Mouse (Mus musculus) retina, adult 2 months (tissue): Measurements from ENCODE around the gene Auts2.
A peak's percentile ranks its signal among the peaks of the same experiment; 100 is the strongest.

Experiments used
- DNase-seq: peaks from one replicate; pipeline ENCODE4 v3.0.0-alpha.2; 2012; ENCODE audit warnings: low read depth, low spot score

Auts2 gene

GRCm38 (mm10) chr5:131919983-131920777 lies 623.0 kb downstream of the Auts2 start:
- DNase-seq, result no peak

GRCm38 (mm10) chr5:131916791-131917403 lies 626.2 kb downstream of the Auts2 start:
- DNase-seq, result no peak

- no peak for DNase-seq
Observed at GRCm38 (mm10) chr5:131913562-131913961, 629.6 kb downstream of the Auts2 start.

GRCm38 (mm10) chr5:131912983-131913382 lies 630.2 kb downstream of the Auts2 start:
- no peak for DNase-seq

- DNase-seq, result no peak
Observed at GRCm38 (mm10) chr5:131906313-131906712, 636.8 kb downstream of the Auts2 start.

GRCm38 (mm10) chr5:131904478-131904877 lies 638.7 kb downstream of the Auts2 start:
- DNase-seq, result no peak

- no peak for DNase-seq
Observed at GRCm38 (mm10) chr5:131898048-131898638, 645.0 kb downstream of the Auts2 start.

GRCm38 (mm10) chr5:131886636-131887035 lies 656.5 kb downstream of the Auts2 start:
- DNase-seq, result no peak

- DNase-seq, result no peak
Observed at GRCm38 (mm10) chr5:131876569-131876968, 666.6 kb downstream of the Auts2 start.

GRCm38 (mm10) chr5:131875976-131876375 lies 667.2 kb downstream of the Auts2 start:
- no peak for DNase-seq

GRCm38 (mm10) chr5:131873116-131873515 lies 670.0 kb downstream of the Auts2 start:
- DNase-seq, result no peak

- DNase-seq, result no peak
Observed at GRCm38 (mm10) chr5:131869711-131870499, 673.2 kb downstream of the Auts2 start.

- DNase-seq, result no peak
Observed at GRCm38 (mm10) chr5:131865200-131865599, 677.9 kb downstream of the Auts2 start.

GRCm38 (mm10) chr5:131857976-131858375 lies 685.2 kb downstream of the Auts2 start:
- no peak for DNase-seq

GRCm38 (mm10) chr5:131855358-131855757 lies 687.8 kb downstream of the Auts2 start:
- no peak for DNase-seq

GRCm38 (mm10) chr5:131851597-131852453 lies 691.3 kb downstream of the Auts2 start:
- DNase-seq, result no peak

- DNase-seq, result no peak
Observed at GRCm38 (mm10) chr5:131850632-131851335, 692.4 kb downstream of the Auts2 start.

GRCm38 (mm10) chr5:131849644-131850043 lies 693.5 kb downstream of the Auts2 start:
- no peak for DNase-seq

GRCm38 (mm10) chr5:131844519-131844800 lies 698.7 kb downstream of the Auts2 start:
- peak; percentile 4 for DNase-seq

GRCm38 (mm10) chr5:131843766-131844518 lies 699.2 kb downstream of the Auts2 start:
- no peak for DNase-seq
